Mouse (Mus musculus) adrenal gland, postnatal 10 days (tissue): ENCODE data around the gene Zup1. TPM values are rescaled to one million over a fixed set of nuclear protein-coding genes. Genes with fewer than 3 reads are reported as not detected.
"Not testable (repeated sequence)": the region's sequence is repeated elsewhere in the genome, so short reads cannot be mapped to it uniquely, and the experiment has no call there.

ENCODE experiments used
- DNase-seq: peaks from one replicate; pipeline ENCODE4 v3.0.0; 2021; ENCODE audit warnings: mixed read lengths
- long read RNA-seq, 2 experiments: library from polyadenylated mRNA; stranded (forward); transcript quantifications; one replicate each; pipeline ENCODE4 v2.0.0; 2021
- total RNA-seq, 2 experiments: library from RNA; stranded (reverse); gene quantifications; 2 replicates each; pipeline ENCODE4 v1.2.3; 2021

Gene Zup1
- 10 to 100 TPM; 13.5 to 19.7 TPM for total RNA-seq
- long read RNA-seq, experiment 1, partial matches to known transcripts: 1 of 8 reads
- long read RNA-seq, experiment 1, other reads (novel, unspliced or antisense): 3 of 8 reads
- long read RNA-seq, experiment 2, partial matches to known transcripts: 0 of 1 reads
- long read RNA-seq, experiment 2, other reads (novel, unspliced or antisense): 0 of 1 reads

GRCm38 (mm10) chr10:33950803-33951583 is at the start of gene Zup1:
Gene Zup1, minus strand, starts transcription at chr10:33951269.
- DNase-seq: peak; percentile 90

GRCm38 (mm10) chr10:33998397-33998796 is 47.3 kb upstream of the Zup1 start:
- DNase-seq: no peak

- DNase-seq: not testable (repeated sequence)
These were observed 45.6 kb upstream of the Zup1 start for GRCm38 (mm10) chr10:33996686-33997085.

- DNase-seq: peak; percentile 69
These were observed 35.7 kb upstream of the Zup1 start for GRCm38 (mm10) chr10:33986771-33987170.

- no peak for DNase-seq
These were observed 23.9 kb upstream of the Zup1 start for GRCm38 (mm10) chr10:33974781-33975494.

- no peak for DNase-seq
These were observed 1.4 kb upstream of the Zup1 start for GRCm38 (mm10) chr10:33952509-33952908.

GRCm38 (mm10) chr10:33946336-33946735 is 4.7 kb downstream of the Zup1 start:
- DNase-seq: no peak

GRCm38 (mm10) chr10:33945390-33945789 is 5.7 kb downstream of the Zup1 start:
- no peak for DNase-seq

GRCm38 (mm10) chr10:33940702-33941101 is 10.4 kb downstream of the Zup1 start:
- no peak for DNase-seq

- no peak for DNase-seq
These were observed 45.6 kb downstream of the Zup1 start for GRCm38 (mm10) chr10:33905489-33905888.

GRCm38 (mm10) chr10:33904530-33905481 is 46.3 kb downstream of the Zup1 start, which contains the start of gene Rsph4a:
Gene Rsph4a, plus strand, starts transcription at chr10:33905111.
- DNase-seq: peak; percentile 62

GRCm38 (mm10) chr10:33901520-33901919 is 49.5 kb downstream of the Zup1 start:
- DNase-seq: not testable (repeated sequence)

- DNase-seq: not testable (repeated sequence)
These were observed 68.7 kb downstream of the Zup1 start for GRCm38 (mm10) chr10:33882411-33882810.

- no peak for DNase-seq
These were observed 78.2 kb downstream of the Zup1 start for GRCm38 (mm10) chr10:33872672-33873398.

- no peak for DNase-seq
These were observed 80.6 kb downstream of the Zup1 start for GRCm38 (mm10) chr10:33870441-33870840.

Other genes starting within 250 kb of the Zup1 start
- gene Sult3a2, start 164.6 kb downstream of the Zup1 start, total RNA-seq: not detected
- not detected for gene Sult3a1, start 93.5 kb downstream of the Zup1 start, total RNA-seq
- under 1 TPM; 0.09 to 0.27 TPM for gene Rsph4a, start 46.2 kb downstream of the Zup1 start, total RNA-seq
- 10 to 100 TPM; 93.2 to 93.4 TPM for gene Rwdd1, start 68.4 kb upstream of the Zup1 start, total RNA-seq
- not detected for gene Trappc3l, start 86.3 kb upstream of the Zup1 start, total RNA-seq
- not detected for gene Calhm4, start 93.0 kb upstream of the Zup1 start, total RNA-seq
- gene Calhm5, start 145.2 kb upstream of the Zup1 start, total RNA-seq: under 1 TPM; 0.27 to 0.39 TPM
- gene Calhm6, start 176.7 kb upstream of the Zup1 start, total RNA-seq: 1 to 10 TPM; 1.4 to 2.5 TPM